Mouse (Mus musculus): ENCODE data around the gene Stum. TPM values are rescaled to one million over a fixed set of nuclear protein-coding genes. Genes with fewer than 3 reads are reported as not detected.

The Stum gene
- polyA plus RNA-seq, 1 experiment from 2014 or later = 3.1 TPM

DNA sequence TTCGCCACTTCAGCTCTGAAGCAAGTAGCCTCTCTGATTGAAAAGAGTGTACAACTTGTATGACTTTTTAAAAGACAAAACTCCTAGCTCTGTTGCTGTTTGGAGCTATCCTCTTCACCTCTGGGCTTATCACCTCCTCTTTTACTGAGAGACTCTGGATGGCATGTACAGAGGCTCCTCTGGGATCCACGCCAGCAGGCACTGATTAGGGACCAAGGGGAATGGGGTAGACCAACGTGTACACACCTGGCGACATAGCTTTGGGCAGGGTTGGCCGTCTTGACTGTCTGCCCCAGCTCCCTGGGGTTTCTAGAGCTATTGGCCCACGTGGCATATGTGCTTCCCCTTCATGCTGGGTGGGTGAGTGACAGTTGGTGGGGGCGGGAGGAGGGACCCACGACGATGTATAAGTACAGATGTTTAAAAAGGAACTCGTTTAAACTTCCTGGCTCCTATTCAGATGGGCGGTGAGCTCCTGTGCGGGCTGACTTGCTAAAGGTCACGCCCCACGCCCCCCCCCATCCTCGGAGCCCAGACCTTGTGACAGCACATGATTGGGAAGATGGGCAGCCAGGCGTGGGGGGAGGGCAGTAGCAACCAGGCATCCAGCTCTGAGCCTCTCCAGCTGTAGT, 60.2 kb downstream of the Stum start:
- no peak for DNase-seq (ENCODE audit: low spot score)
- no peaks in the 10 kb centered on the region for H3K27me3 ChIP-seq (ENCODE audit: insufficient read depth, poor library complexity, severe bottlenecking)
- H3K27ac ChIP-seq = no peak overlapping the region
- peaks cover 9% of the 10 kb centered on the region for H3K36me3 ChIP-seq
- H3K4me3 ChIP-seq = no peak overlapping the region
- peaks cover 45% of the 10 kb centered on the region for H3K4me1 ChIP-seq (replicated peaks)
- 56% methylated on average over 16 of the region's 16 CpGs for WGBS
- H3K9me3 ChIP-seq = no peaks in the 10 kb centered on the region

- peak; percentile 63 for DNase-seq (ENCODE audit: low spot score)
- H3K4me1 ChIP-seq (replicated peaks) = peaks cover 45% of the 10 kb centered on the region
- H3K36me3 ChIP-seq = peaks cover 13% of the 10 kb centered on the region
- H3K9me3 ChIP-seq = no peaks in the 10 kb centered on the region
- H3K27ac ChIP-seq = no peak overlapping the region
- no peak overlapping the region for H3K4me3 ChIP-seq
- H3K27me3 ChIP-seq (ENCODE audit: insufficient read depth, poor library complexity, severe bottlenecking) = no peaks in the 10 kb centered on the region
- 42% methylated on average over 11 of the region's 11 CpGs for WGBS
These were observed 61.1 kb downstream of the Stum start for GRCm38 (mm10) chr1:180422076-180422828.

DNA sequence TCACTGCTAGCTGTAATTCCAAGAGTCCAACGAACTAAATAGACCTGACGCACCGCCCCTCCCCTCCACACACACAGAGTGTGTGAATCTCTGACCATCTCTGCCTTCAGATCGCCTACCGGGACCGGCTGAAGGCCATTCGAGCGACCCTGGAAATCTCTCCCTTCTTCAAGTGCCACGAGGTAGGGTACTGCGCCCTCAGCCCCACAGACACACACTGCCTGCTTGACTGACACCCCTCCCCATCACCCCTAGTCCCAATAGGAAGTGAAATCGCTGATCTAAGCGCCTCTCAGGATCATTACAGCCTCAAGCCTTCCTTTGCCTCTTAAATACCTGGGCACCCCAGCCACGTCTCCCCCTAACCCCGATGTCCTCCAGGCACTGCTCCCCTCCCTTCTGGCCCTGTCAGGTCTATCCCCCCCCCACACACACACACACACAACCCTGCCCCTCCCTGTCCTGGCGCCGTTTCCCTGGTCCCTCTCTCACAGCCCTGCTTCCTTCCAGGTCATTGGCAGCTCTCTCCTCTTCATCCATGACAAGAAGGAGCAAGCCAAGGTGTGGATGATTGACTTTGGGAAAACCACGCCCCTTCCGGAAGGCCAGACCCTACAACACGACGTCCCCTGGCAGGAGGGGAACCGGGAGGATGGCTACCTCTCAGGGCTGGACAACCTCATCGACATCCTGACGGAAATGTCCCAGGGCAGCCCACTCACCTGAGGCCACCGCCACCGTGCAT, 62.0 kb downstream of the Stum start:
- no peak for DNase-seq (ENCODE audit: low spot score)
- Histone ChIP-seq H3K36me3 (peaks cover 13% of the 10 kb centered on the region), H3K4me1 (replicated peaks) (peaks cover 45% of the 10 kb centered on the region), H3K4me3 (no peak overlapping the region), H3K27me3 (ENCODE audit: insufficient read depth, poor library complexity, severe bottlenecking) (no peaks in the 10 kb centered on the region; the same call in 1 of the 2 replicates), H3K9me3 (no peaks in the 10 kb centered on the region), H3K27ac (no peak overlapping the region)
- 51% methylated on average over 25 of the region's 25 CpGs for WGBS

GRCm38 (mm10) chr1:180420496-180421164, 62.7 kb downstream of the Stum start:
- 34% methylated on average over 8 of the region's 8 CpGs for WGBS
- peak; percentile 36 for DNase-seq (ENCODE audit: low spot score)

GRCm38 (mm10) chr1:180419059-180419458, 64.2 kb downstream of the Stum start:
- no peaks in the 10 kb centered on the region; the same call in 1 of the 2 replicates for H3K27me3 ChIP-seq (ENCODE audit: insufficient read depth, poor library complexity, severe bottlenecking)
- peaks cover 13% of the 10 kb centered on the region for H3K36me3 ChIP-seq
- no peaks in the 10 kb centered on the region for H3K9me3 ChIP-seq
- no peak for DNase-seq (ENCODE audit: low spot score)
- peaks cover 44% of the 10 kb centered on the region for H3K4me1 ChIP-seq (replicated peaks)
- WGBS = 89% methylated on average over 2 of the region's 2 CpGs
- no peak overlapping the region for H3K27ac ChIP-seq
- no peak overlapping the region for H3K4me3 ChIP-seq

More at GRCm38 (mm10) chr1:180420496-180421164, 62.7 kb downstream of the Stum start:
- H3K27me3 ChIP-seq (ENCODE audit: insufficient read depth, poor library complexity, severe bottlenecking) = no peaks in the 10 kb centered on the region; the same call in 1 of the 2 replicates
- H3K27ac ChIP-seq = no peak overlapping the region; the same call in none of the 2 replicates
- H3K36me3 ChIP-seq = peaks cover 13% of the 10 kb centered on the region
- no peaks in the 10 kb centered on the region for H3K9me3 ChIP-seq
- H3K4me3 ChIP-seq = no peak overlapping the region
- peaks cover 45% of the 10 kb centered on the region for H3K4me1 ChIP-seq (replicated peaks)

DNA sequence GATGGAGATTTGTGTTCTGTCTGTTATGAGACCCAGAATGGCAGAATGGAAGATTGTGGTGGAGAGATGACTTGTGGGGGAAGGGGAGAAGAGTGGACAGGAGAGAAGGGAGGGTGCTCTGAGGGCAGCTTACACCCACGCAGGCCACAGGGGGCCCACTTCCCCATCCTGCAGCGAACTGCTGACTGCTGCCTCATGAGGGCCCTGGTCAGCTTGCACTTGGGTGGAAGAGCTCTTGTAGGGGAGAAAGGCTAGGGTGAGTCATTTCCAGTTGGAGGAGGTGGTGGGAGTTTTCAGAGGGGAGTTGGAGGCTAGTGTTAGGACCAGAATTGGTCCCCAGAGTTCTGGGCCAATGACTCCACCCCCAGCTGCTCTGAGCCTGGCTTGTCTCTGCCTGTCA, 66.2 kb downstream of the Stum start:
- WGBS = 58% methylated on average over 2 of the region's 2 CpGs
- no peak overlapping the region for H3K27ac ChIP-seq

GRCm38 (mm10) chr1:180415836-180416235, 67.5 kb downstream of the Stum start:
- Histone ChIP-seq H3K27me3 (ENCODE audit: insufficient read depth, poor library complexity, severe bottlenecking) (no peaks in the 10 kb centered on the region; the same call in 1 of the 2 replicates), H3K4me1 (replicated peaks) (peaks cover 12% of the 10 kb centered on the region), H3K36me3 (peaks cover 13% of the 10 kb centered on the region), H3K27ac (no peak overlapping the region), H3K4me3 (no peak overlapping the region), H3K9me3 (no peaks in the 10 kb centered on the region)
- DNase-seq (ENCODE audit: low spot score) = no peak
- 85% methylated on average over 7 of the region's 7 CpGs for WGBS

More for the DNA sequence above, 66.2 kb downstream of the Stum start:
- Histone ChIP-seq H3K36me3 (peaks cover 13% of the 10 kb centered on the region), H3K9me3 (no peaks in the 10 kb centered on the region), H3K4me3 (no peak overlapping the region), H3K27me3 (ENCODE audit: insufficient read depth, poor library complexity, severe bottlenecking) (no peaks in the 10 kb centered on the region; the same call in 1 of the 2 replicates), H3K4me1 (replicated peaks) (peaks cover 25% of the 10 kb centered on the region)
- DNase-seq (ENCODE audit: low spot score) = no peak

GRCm38 (mm10) chr1:180415064-180415463, 68.2 kb downstream of the Stum start:
- Histone ChIP-seq H3K9me3 (no peaks in the 10 kb centered on the region), H3K27ac (no peak overlapping the region), H3K27me3 (ENCODE audit: insufficient read depth, poor library complexity, severe bottlenecking) (no peaks in the 10 kb centered on the region; the same call in 1 of the 2 replicates), H3K36me3 (peaks cover 13% of the 10 kb centered on the region), H3K4me1 (replicated peaks) (peaks cover 4% of the 10 kb centered on the region), H3K4me3 (no peak overlapping the region)
- 59% methylated on average over 4 of the region's 4 CpGs for WGBS
- no peak for DNase-seq (ENCODE audit: low spot score)

- no peak overlapping the region for H3K27ac ChIP-seq
- H3K27me3 ChIP-seq (ENCODE audit: insufficient read depth, poor library complexity, severe bottlenecking) = no peaks in the 10 kb centered on the region
- peaks cover 35% of the 10 kb centered on the region for H3K4me1 ChIP-seq (replicated peaks)
- WGBS = 79% methylated on average over 7 of the region's 7 CpGs
- DNase-seq (ENCODE audit: low spot score) = no peak
- H3K9me3 ChIP-seq = no peaks in the 10 kb centered on the region
- H3K4me3 ChIP-seq = no peak overlapping the region
- H3K36me3 ChIP-seq = no peaks in the 10 kb centered on the region; the same call in 1 of the 2 replicates
These were observed 73.0 kb downstream of the Stum start for GRCm38 (mm10) chr1:180410306-180410705.

DNA sequence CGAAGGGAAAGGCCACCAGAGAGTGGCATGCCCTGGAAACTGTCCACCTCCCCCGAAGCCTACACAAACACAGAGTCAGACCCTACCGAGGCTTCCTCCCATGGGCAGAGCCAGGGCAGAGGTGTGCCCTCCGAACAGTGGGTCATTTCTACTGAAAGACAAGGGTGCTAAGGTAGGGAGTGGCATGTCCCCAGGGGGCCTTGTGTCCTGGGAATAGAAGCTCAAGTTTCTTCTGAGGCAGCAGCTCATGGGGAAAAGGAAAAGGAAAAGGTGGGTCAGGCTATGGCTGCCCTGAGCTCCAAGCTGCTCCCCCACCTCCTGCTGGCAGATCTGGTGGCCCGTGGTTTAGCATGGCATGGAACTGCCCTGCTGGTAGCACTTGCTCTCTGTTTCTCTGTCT, 73.5 kb downstream of the Stum start:
- Histone ChIP-seq H3K9me3 (no peaks in the 10 kb centered on the region), H3K27me3 (ENCODE audit: insufficient read depth, poor library complexity, severe bottlenecking) (no peaks in the 10 kb centered on the region), H3K4me3 (no peak overlapping the region), H3K4me1 (replicated peaks) (peaks cover 35% of the 10 kb centered on the region), H3K27ac (no peak overlapping the region), H3K36me3 (no peaks in the 10 kb centered on the region)
- DNase-seq (ENCODE audit: low spot score) = no peak
- WGBS = 68% methylated on average over 5 of the region's 5 CpGs

DNA sequence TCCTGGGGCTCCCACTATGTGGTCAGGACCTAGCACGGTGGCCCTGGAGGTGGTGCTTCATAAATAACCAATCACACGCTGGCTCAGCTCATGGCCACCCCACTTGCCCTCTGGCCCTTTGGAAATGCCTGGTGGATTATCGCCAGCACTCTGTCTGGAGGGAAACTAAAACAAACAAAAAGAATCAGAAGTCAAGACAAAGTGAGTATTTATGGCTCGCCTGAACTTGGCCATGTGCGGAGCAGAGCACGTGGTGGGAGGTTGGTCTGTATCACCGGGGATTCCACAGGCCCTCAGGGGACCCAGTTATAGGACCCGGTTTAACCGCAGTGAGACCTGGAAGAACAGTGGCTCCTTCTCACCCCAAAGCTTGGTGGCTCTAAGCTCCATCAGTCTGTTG, 74.5 kb downstream of the Stum start:
- Histone ChIP-seq H3K27me3 (ENCODE audit: insufficient read depth, poor library complexity, severe bottlenecking) (no peaks in the 10 kb centered on the region), H3K27ac (no peak overlapping the region), H3K9me3 (no peaks in the 10 kb centered on the region), H3K4me1 (replicated peaks) (peaks cover 44% of the 10 kb centered on the region), H3K4me3 (no peak overlapping the region), H3K36me3 (no peaks in the 10 kb centered on the region)
- DNase-seq (ENCODE audit: low spot score) = no peak
- 64% methylated on average over 9 of the region's 9 CpGs for WGBS
